Mouse (Mus musculus) mouse embryonic stem cell (cell line): ENCODE data around the gene Sdf2l1.
"Not testable (repeated sequence)": the region's sequence is repeated elsewhere in the genome, so short reads cannot be mapped to it uniquely, and the experiment has no call there.

Source experiments
- in situ Hi-C, 2 experiments: fragments of 300-500 bp; cut with MboI; formaldehyde crosslinking; loops; 1 replicate in 1 of 2; 3 replicates in 1 of 2; pipeline ENCODE4 v1.14.3; 2019 to 2020; ENCODE audit warnings: low sequenced_read_pairs in 2 of 2, low pct_unique_long_range_greater_than_20kb in 1 of 2, mixed read lengths in 1 of 2; ENCODE audit not compliant: unreplicated experiment in 1 of 2

Sdf2l1 gene

DNA sequence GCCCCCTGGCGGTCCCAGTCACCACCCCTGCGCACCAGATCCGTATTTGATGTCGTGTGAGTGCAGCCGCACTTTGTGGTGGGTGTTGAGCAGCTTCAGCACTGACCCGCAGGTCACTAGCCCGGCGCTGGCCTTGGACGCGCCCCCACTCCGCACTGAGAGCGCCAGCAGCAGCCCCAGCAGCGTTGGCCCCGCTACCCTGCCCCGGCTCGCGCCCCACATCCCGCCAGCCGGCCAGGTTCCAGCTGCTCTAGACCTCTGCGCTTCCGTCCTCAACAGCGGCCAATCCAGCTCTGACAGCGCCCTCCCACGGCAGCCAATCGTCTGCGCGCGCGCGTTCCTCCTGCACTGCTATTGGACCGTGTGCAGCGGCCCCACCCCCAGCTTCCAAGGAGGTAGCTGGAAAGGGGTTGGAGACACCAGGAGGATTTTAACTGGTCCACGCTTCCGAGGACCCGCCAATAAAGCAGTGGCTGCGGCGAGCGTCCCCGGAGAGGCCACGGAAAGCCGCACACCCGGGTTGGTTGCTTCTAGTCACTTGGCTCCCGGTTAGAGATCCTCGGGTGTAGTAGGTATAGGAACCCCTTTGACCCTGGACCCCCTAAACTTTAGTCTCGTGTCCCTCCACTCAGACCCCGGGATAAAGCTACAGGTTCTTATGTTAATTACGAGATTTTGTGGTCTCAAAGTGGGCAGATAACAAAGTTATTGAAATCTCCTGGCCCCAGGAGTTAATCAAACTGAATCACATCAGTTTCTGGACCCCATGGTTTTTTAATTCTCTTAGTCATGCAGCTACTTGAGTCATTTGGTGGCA lies at the start of gene Sdf2l1:
Gene Sdf2l1 (minus strand): TSS at position 295 of the 817 bp plus-strand sequence.
- in situ Hi-C loops = no loop called here

DNA sequence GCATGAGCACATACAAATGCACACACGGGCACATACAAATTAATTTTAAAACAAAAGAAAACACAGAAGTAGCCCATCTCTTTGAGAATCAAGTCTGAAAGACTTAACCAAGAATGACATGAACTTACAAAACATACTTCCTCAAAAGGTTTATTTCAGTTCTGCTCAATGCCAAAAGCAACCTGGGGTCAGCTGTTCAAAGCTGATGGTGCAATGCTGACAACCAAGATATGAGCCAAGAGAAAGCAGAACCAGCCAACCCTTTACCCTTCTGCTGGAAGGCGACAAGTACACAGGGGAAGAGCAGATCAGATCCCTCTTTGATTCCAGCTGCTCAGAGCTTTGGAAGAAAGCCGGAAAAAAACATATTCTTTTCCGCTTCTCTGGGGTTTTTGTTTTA lies 49.2 kb upstream of the Sdf2l1 start:
- in situ Hi-C loops = no loop called here

DNA sequence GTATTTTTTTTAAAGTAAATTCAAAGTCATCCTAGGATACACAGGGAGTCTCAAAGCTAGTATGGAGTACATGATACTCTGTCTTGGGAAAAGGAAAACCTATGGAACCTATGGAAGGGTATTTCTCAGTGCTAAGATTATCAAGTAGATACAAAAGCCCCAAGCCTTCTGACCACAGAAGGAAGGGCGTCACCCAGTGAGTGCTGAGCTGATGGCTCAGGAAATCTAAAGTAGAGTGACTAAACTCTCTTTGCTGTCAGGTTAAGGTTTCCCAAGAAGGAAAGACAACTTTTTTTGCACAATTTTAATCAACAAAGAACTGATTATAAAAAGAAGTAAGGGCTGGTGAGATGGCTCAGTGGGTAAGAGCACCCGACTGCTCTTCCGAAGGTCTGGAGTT lies 47.5 kb upstream of the Sdf2l1 start:
- in situ Hi-C loops = no loop called here

DNA sequence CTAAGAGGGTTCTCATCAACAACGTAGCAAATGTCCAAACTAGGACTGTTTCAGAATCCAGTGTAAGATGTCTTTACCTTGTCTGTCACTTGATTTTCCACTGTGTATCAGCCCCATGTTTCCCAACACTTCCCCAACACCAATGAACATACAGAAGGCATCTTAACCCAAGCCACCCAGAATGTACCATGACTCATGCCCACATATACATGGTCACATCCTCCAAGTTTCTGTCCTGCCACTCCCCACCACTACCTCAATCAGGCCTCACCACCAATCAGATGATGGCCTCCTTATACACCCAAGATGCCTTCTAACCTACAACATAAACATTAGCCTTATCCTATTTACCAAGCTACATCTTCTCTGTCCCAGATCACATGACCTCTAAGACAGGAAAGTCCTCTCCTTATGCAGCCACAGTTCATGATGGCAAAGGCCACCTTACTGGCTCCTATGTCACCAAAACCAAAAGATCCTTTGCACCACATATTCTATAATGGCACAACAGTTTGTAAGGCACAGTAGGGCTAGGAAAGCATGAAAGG lies 45.5 kb upstream of the Sdf2l1 start:
- in situ Hi-C loops = no loop called here

DNA sequence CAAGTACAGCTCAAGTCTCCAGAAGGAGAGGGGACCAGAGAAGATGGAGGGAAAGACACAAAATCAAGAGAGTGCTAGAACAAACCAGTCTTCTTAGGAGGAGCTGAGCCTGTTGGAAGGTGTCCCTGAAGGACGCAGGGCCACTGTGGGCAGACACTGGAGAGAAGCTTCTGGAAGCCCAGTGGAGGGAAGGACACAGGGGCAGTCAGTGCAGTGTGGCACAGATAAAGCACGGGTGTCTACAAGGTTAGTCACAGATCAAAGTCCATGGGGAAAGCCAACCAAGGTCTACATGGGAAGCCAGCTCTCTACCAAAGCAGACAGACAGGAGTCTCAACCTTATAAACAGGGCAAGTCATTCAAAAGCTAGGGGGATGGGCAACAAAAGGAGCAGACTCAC lies 43.6 kb upstream of the Sdf2l1 start:
- in situ Hi-C loops = no loop called here

DNA sequence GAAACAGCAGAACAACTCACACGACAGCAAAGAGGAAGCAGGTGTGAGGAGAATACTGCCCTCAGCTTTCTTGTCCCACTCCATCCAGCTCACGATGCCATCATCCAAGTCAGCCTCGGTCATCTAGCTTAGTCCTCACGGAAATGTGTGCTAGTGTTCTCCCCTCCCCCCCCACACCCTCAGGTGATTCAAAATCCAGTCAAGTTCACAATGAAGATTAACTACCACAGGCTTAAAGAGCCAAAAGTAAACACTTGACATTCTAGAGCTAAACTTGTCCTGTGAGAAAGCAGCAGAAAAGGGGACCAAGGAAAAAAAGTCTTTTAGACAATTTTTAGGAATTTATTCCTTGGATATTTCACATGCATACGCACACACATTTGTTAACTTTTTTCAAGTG lies 35.9 kb upstream of the Sdf2l1 start:
- in situ Hi-C loops = no loop called here

DNA sequence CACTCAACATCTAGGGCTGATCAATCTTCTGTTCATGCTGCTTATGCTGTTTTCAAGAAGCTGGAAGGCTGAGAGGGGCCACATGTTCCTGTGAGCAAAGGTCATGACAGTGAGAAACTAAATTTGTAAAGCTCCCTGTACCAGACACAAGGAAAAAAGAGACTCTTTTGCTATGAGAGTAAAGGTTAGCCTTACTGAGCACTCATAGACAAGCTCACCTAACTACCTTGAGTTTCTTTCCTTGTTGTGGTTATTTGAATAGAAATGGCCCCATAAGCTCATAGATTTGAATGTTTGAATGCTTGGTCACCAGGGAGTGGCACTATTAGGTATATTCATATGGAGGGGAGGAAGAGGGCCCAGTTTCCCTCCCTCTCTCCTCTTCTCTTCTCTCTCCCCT lies 35.0 kb upstream of the Sdf2l1 start:
- in situ Hi-C loops = no loop called here

DNA sequence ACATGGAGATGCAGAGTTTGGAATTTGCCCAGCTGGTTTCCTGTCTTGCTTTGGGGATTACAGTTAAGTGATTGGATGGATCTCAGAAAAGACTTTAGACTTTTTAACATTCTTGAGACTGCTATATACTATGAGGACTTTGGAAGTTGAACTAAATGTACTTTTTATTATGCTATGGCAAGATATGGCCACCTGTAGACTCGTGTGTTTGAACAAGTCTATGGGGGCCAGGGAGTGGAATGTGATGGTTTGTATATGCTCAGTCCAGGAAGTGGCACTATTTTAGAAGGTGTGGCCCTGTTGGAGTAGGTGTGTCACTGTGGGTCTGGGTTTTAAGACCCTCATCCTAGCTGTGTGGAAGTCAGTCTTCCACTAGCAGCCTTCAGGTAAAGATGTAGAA lies 33.3 kb upstream of the Sdf2l1 start:
- in situ Hi-C loops = not testable (repeated sequence)

DNA sequence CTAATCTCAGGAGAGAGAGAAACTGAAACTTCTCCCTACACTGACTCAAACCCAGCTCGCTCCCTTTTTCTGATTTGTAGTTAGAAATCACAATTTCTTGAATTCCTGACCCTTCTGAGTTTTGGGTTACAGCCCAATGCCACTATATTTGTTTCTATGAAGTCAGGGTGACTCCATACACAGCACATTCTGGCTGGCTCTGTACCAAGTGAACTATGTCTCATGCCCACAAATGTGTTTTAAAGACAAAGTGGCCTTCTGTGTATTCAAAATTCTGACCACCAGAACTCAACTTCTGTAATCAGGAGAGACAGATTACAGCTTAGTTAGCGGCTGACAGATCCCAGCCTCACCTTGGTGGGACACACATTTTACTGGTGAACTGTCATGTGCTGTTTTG lies 22.2 kb upstream of the Sdf2l1 start:
- in situ Hi-C loops = no loop called here

DNA sequence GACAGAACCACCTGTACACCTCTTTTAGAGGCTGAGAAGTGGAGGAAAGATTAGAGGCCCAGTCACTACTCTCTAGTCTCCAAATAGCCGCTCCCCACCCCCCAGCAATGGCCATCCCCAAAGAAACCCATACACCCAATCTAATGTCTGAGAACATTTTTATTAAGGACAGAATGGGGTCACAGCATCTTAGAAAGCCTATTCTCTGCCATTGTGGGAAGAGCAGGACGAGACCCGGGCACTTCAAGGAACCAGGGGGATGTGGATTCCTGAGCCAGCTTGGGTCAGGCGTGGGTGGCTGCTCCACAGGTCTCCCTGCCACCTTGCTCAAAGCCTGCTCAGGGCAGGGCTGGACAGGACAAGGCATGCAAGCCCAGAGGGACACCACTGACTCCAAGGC lies 19.7 kb upstream of the Sdf2l1 start:
- in situ Hi-C loops = no loop called here

DNA sequence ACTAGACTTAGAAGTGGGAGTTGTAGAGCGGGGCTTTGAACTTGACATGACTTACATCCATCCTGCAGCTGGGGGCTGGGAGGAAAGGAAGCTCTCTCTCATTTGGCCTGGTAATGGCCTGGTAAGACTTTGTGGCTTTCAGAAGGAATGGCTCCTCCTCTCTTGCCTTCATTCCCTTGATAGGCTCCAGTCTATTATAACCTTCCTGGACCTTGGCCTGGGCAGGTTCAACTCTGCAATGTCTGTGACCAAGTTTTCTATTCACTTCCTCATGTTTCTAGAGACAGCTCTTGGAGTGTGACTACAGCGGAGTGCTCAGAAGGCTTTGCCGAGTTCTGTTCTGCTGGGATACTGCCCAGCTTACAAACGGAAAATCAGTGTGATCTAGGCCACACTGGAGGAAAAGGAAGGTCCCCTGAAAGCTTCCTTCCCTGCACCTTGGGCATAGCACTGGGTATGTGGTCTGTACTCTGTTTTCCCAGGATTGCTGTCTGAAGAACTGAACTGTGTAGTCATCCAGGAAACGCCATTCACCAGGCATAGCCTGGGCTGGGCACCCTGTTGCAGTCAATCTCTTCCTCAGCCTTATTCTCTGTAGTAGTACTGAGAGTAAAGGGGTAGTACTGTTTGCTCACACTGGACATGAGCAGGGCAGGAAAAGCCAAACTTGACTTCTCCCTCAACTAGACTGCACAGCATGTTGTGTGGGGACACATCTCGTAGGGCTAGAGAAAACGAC lies 18.5 kb upstream of the Sdf2l1 start:
- in situ Hi-C loops = no loop called here

DNA sequence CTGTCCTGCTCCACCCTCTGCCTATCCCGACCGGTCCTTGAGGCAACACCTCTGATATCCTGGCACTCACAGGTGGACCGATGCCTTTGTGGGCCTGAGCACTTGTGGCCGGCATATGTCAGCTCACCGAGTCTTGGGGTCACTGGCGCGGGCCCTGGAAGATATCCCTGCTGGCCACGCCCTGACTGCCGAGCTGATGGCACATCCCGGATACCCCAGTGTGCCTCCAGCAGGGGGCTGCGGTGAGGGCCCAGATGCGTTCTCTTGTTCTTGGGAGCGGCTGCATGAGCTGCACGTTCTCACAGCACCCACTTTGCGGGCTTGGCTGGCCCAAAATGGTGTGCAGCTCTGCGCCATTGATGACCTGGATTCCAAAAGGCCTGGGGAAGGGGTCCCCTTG lies 15.9 kb upstream of the Sdf2l1 start:
- in situ Hi-C loops = no loop called here

DNA sequence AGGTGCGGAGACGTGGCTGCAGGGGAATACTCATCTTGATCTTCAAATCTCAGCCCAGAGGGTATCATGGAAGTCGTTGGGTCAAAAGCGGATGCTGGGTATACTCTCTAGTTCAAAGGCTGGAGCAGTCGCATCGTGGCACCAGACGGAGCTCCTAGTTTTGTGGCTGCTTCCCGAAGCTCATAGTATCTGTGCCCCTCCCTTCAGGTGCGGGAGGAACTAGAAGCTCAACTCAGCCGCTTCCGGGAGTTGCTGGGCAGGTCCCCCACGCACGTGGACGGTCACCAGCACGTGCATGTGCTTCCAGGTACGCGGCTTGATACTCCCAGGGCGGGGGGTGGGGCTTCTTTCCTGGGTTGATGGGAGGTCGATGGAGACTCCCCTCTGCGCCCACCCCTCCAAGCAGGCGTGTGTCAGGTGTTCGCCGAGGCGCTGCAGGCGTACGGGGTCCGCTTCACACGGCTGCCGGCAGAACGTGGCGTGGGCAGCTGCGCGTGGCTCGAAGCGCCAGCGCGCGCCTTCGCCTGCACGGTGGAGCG lies 15.3 kb upstream of the Sdf2l1 start:
- in situ Hi-C loops = no loop called here

DNA sequence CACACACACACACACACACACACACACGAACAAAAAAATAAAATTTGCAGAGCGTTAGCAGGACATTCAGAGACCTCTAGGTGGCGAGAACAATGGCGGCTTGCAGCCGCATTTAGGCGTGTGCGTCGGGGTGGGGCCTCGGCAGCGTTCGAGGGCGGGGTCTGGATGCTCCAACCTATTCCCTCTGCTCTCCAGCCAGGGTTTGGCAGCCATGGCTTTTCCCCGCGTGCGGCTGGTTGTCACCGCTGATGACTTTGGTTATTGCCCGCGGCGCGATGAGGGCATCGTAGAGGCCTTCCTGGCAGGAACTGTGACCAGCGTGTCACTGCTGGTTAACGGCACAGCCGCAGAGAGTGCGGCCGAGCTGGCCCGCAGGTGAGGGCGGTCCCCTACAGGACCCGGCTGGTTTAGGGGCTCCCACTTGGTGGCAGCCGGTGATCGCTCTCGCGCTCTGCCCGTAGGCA lies 14.6 kb upstream of the Sdf2l1 start, which contains the start of gene Ccdc116:
Gene Ccdc116 (minus strand): TSS at position 458 of the 464 bp plus-strand sequence.
- in situ Hi-C loops = no loop called here

DNA sequence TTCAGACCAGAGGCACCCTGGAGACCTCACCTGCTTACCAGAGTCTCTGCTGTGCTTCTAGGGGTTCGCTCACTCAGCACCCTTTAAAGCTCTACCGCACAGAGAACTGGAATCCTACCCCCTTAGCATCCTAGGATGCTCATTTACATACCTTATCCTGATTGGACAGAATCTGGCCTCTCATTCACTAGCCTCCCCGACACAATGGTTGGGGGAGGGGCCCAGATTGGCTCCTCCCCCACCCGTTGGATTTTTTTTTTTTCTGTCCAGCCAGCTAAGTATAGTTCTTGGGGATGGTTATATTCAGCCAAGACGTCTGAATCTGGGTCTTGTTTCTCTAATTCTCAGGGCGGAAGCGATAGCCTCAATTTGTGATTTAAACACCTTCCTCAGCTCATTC lies 12.2 kb upstream of the Sdf2l1 start, which contains the start of gene Ydjc:
Gene Ydjc (plus strand): TSS at position 283 of the 400 bp plus-strand sequence.
- in situ Hi-C loops = no loop called here

DNA sequence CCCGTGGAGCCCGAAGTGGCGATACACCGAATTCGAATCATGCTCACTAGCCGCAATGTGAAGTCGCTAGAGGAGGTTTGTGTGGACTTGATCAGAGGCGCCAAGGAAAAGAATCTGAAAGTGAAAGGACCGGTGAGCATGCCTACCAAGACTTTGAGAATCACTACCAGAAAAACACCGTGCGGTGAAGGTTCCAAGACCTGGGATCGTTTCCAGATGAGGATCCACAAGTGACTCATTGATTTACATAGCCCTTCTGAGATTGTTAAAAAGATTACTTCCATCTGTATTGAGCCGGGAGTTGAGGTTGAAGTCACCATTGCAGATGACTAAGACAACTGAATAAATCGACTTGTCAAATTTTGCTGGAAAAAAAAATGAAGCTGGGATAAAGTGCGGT lies 5.2 kb upstream of the Sdf2l1 start:
- in situ Hi-C loops = no loop called here

DNA sequence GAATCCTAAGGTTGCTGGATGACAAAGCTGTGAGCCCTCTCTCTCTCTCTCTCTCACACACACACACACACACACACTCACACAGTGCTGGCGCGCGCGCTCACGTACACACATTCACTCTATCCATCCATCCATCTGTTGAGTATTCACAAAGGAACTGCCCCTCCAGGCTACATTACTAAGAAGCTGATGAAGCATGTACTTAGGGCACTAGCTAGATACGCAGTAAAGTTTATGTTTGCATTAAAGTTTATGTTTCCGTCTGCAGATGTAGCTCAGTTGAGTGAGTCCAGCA lies 670 bp upstream of the Sdf2l1 start:
- in situ Hi-C loops = no loop called here

DNA sequence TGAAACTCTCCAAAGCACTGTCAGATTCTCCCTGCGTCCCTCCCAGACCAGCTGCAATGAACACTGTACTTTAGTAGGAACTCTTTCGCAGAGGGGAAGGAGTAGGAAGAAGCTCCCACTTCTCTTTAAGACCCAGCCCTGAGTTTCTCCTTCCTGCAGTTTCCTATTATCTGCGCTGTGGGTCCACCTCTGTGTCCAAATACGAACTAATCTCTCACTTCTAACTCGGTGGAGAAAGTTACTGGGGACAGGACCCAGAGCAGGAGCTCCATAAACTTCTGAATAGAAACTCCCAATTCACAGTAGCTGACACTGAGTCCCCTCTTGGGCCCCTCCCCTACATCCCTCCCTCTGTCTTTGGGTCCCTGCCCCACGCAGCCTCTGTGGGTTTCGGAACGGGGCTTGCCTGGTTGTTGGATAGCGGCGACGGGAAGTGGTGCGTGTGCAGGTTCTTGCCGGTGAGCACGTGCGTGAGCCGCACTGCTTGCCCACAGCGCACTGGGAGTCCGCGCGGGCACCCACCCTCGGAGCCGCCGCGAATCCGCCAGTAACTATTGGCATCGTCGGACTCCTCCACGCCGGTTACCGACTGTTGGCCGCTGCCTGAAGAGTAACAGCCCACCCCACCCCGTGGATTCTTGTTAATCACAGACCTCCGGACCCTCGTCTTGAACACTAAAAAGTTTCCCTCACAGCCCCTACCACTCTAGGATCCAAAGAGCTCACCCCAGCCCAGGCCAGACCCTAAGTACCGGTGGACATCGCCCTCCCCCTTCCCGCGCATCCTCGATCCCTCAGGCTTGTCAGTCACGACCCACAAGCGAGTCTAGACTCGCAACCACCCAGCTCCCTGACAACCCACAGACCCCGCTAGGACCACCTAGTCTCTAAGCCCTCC lies 743 bp downstream of the Sdf2l1 start:
- in situ Hi-C loops = no loop called here
